Mouse (Mus musculus): Measurements from ENCODE around the gene Cmss1. TPM values are rescaled to one million over a fixed set of nuclear protein-coding genes. Genes with fewer than 3 reads are reported as not detected.

Cmss1 gene
- polyA plus RNA-seq, 1 experiment: 6.5 TPM

DNA sequence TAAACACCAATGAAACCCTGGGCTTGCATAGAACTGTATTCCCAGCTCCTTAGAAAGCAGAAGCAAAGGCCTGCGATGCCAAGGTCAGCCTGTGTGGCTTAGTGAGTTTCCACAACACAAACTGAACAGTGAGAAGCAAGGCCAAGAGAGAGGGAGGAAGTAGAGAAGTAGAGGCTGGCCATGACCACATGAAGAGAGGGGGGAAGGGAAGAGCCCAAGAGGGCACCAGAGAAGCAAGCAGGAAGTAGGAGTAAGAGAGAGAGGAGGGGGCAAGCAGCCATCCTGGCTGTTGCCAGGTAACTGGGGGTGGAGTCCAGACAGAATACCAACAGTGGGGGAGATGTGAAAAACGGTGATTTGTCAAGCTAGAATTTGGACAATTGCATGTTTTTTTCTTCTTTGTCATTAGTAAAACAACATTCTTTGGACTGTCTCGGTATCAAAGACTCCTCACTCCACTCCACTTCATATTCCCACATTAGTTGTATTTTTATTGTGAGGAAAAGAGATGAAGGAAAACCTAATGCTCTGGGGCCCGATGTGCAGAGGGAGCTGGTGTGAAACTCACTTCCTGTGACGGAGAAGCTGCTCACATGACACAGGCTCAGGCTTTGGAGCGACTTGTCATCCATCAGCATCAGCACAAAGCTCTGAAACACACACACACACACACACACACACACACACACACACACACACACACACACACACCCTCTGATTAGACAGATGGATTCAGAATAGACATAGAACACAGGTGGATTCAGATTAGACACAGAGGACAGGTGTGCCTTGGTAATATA lies 183.5 kb downstream of the Cmss1 start:
- Histone ChIP-seq H3K4me3 (ENCODE audit: insufficient read depth, low read length) (no peak overlapping the region), H3K4me1 (ENCODE audit: control insufficient read depth, insufficient read depth, low read length) (peaks cover 42% of the 10 kb centered on the region), H3K27ac (ENCODE audit: insufficient read depth, low read depth, low read length) (peak overlapping the region; percentile 78)
- TF ChIP-seq CTCF (IDR thresholded peaks at IDR 0.05; ENCODE audit: low read depth, low read length) (no peak), POLR2A (IDR thresholded peaks at IDR 0.05; ENCODE audit: borderline replicate concordance, low read depth, low read length) (no peak)

DNA sequence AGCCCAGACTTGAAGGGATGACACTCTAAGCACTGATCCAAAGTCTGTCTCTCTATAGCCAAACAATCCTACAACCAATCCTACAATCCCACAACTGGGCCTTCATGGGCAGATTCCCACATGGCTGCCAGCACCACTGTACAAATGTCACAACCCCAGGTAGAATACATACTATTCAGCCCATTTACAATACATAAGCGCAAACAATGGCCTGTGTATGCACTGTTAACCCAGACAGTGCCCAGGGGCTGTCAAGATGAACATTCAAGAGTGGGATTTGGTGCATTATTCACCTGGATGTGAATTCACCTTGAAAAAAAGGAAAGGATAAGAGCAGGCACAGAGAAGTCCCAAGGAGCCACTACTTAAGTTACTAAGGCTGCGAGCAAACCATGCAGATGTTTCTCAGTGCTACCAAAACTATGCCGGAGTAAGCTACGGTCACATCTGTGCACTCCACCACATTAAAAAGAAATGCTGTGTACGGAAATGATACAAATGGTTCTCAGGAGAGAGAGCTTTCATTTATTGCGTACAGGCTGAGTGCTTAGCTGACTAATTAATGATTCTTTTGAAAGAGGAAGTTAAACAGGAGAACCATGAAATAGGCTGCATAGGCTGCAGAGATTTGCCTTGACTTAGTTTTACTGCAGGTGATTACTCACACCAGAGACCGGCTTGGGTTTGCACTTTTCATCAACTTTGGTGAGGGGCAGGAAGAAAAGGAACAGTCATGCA lies 184.8 kb downstream of the Cmss1 start:
- TF ChIP-seq CTCF (IDR thresholded peaks at IDR 0.05; ENCODE audit: low read depth, low read length) (no peak), POLR2A (IDR thresholded peaks at IDR 0.05; ENCODE audit: borderline replicate concordance, low read depth, low read length) (no peak)
- Histone ChIP-seq H3K4me3 (ENCODE audit: insufficient read depth, low read length) (no peak overlapping the region; the same call in 1 of the 2 replicates), H3K4me1 (ENCODE audit: control insufficient read depth, insufficient read depth, low read length) (peaks cover 36% of the 10 kb centered on the region), H3K27ac (ENCODE audit: insufficient read depth, low read depth, low read length) (peak overlapping the region; percentile 48)

DNA sequence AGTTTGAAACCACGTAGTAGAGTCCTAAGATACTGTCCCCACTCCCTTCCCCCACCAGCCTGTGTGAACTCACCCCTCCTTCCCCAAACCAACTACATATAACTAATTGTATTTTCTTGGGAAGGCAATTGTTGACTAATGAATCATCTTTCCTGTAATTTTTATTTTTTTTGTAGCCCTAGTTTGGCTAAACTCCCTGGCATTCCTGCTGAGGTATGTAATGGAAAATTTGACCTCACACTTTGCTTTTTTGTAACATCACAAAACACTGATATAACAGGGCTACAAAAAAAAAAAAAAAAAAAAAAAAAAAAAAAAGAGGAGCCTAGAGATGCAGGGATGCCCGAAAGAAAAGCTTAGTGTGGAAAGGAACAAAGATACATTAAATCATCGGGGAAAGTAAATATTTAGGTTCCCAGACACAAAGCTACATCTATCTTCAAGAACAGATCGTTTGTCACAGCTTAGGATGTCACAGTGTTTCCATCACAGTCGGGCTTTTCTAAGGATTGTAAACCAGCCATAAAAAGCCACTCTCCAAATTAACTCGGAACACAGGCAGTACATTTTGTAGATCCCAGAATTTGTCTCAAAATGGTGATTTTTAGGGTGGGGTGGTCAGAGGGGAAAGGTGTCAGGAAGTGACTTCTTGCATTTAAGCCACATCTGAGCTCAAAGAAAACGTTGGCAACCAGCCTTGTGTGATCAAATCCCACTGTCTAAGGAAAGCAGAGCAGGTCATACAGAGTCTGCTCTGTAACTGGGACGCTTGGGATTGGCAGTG lies 185.7 kb downstream of the Cmss1 start:
- no peak for TF ChIP-seq POLR2A (IDR thresholded peaks at IDR 0.05; ENCODE audit: borderline replicate concordance, low read depth, low read length)
- no peak overlapping the region for H3K27ac ChIP-seq (ENCODE audit: insufficient read depth, low read depth, low read length)

DNA sequence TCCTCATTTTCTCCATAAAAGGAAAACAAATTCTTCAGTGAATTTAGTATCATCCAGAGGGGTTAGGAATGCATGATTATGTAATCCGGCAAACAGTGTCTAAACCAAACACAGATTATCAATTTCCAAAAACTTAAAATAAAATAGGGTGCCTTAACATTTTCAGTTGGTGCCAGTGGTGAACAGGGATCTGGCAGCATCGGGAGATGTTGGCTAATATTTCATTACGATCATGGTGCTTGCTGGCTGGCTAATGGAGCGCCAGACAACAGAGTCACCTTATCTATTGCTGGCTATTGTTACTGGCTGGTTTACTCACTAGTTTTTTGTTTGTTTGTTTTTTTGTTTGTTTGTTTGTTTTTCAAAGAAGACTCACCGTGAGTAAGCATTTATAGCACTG lies 186.8 kb downstream of the Cmss1 start:
- H3K4me1 ChIP-seq (ENCODE audit: control insufficient read depth, insufficient read depth, low read length): peaks cover 41% of the 10 kb centered on the region
- H3K27ac ChIP-seq (ENCODE audit: insufficient read depth, low read depth, low read length): no peak overlapping the region
- TF ChIP-seq POLR2A (IDR thresholded peaks at IDR 0.05; ENCODE audit: borderline replicate concordance, low read depth, low read length) (no peak), CTCF (IDR thresholded peaks at IDR 0.05; ENCODE audit: low read depth, low read length) (no peak)
- H3K4me3 ChIP-seq (ENCODE audit: insufficient read depth, low read length): no peak overlapping the region

More for the DNA sequence above, 185.7 kb downstream of the Cmss1 start:
- H3K4me1 ChIP-seq (ENCODE audit: control insufficient read depth, insufficient read depth, low read length): peaks cover 39% of the 10 kb centered on the region
- no peak overlapping the region for H3K4me3 ChIP-seq (ENCODE audit: insufficient read depth, low read length)

DNA sequence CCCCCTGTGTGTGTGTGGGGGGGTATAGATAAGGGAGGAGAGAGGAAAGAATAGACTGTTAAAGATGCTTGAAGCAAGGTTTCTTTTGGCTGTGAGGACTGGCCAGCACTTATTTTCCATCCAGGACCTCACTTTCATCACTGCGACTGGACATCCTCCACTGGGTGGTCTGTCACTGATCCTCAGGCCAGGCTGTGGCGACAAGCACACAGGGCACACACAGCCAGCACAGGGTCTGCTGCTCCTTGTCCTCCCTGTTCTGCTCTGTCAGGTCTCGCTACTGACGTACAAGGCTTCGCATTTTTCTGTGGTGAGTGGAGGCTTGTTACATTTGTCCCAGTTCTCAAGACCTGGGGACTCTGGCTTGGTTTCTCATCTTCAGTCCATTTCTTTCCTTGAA lies 187.3 kb downstream of the Cmss1 start:
- Histone ChIP-seq H3K27ac (ENCODE audit: insufficient read depth, low read depth, low read length) (no peak overlapping the region), H3K4me1 (ENCODE audit: control insufficient read depth, insufficient read depth, low read length) (peaks cover 37% of the 10 kb centered on the region), H3K4me3 (ENCODE audit: insufficient read depth, low read length) (no peak overlapping the region)
- no peak for TF ChIP-seq POLR2A (IDR thresholded peaks at IDR 0.05; ENCODE audit: borderline replicate concordance, low read depth, low read length)
- no peak for TF ChIP-seq CTCF (IDR thresholded peaks at IDR 0.05; ENCODE audit: low read depth, low read length)

DNA sequence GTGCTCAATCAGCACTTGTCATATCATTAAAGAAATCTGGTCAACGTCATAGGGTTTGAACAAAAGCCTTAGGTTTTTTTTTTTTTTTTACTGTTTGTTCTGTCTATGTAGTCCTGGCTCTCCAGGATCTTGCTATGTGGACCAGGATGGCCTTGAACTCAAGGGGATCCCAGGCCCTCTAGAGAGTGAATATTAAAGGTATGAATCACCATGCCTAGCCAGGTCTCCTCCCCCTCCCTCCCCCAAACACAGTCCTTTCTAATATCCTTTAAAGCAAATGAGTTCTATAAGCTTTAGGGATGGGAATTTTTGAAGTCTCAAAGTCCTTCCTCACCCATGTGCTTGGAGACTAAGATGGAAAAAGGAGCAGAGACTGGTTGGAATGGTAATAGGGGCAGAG lies 188.7 kb downstream of the Cmss1 start:
- TF ChIP-seq POLR2A (IDR thresholded peaks at IDR 0.05; ENCODE audit: borderline replicate concordance, low read depth, low read length): no peak
- TF ChIP-seq CTCF (IDR thresholded peaks at IDR 0.05; ENCODE audit: low read depth, low read length): no peak
- H3K27ac ChIP-seq (ENCODE audit: insufficient read depth, low read depth, low read length): no peak overlapping the region
- H3K4me1 ChIP-seq (ENCODE audit: control insufficient read depth, insufficient read depth, low read length): peaks cover 28% of the 10 kb centered on the region
- H3K4me3 ChIP-seq (ENCODE audit: insufficient read depth, low read length): no peak overlapping the region

DNA sequence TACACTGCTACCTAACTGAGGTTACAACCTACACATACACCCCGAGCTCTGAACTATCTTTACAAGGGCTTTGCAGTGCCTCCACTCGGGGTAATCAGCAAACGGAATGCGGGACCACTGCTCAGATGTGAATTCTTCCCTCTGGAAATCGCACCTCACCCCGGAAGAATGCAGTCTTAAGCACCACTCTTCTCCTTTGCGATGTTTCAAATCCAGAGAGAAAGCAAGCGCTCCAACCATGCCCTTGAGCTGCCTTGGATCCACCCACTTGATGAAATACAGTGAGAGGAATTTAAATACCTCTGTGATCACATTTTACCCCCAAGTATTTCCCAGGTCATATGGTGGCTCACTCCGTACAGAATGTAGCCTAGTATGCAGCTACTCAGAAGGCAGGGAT lies 189.6 kb downstream of the Cmss1 start:
- TF ChIP-seq CTCF (IDR thresholded peaks at IDR 0.05; ENCODE audit: low read depth, low read length): no peak
- no peak for TF ChIP-seq POLR2A (IDR thresholded peaks at IDR 0.05; ENCODE audit: borderline replicate concordance, low read depth, low read length)
- no peak overlapping the region for H3K27ac ChIP-seq (ENCODE audit: insufficient read depth, low read depth, low read length)
- peaks cover 22% of the 10 kb centered on the region for H3K4me1 ChIP-seq (ENCODE audit: control insufficient read depth, insufficient read depth, low read length)
- H3K4me3 ChIP-seq (ENCODE audit: insufficient read depth, low read length): no peak overlapping the region

DNA sequence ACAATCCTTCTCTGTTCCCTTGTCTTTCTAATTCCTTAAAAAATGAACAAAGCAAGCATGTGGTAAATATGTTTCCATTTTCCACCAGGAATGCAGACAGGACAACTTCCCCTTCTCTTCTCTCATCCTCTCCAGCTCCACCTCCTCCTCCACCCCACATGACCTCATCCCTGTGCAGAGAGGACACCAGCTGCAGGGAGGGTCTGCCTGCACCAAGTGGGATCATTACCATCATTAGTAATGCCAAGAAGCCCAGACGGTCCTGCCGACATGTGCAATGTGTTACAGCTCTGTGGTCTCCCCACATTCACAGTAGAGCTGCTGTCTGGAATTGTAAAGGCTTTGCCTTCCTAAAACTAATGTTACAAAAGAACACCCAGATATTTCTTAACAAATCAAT lies 190.6 kb downstream of the Cmss1 start:
- Histone ChIP-seq H3K27ac (ENCODE audit: insufficient read depth, low read depth, low read length) (no peak overlapping the region), H3K4me3 (ENCODE audit: insufficient read depth, low read length) (no peak overlapping the region), H3K4me1 (ENCODE audit: control insufficient read depth, insufficient read depth, low read length) (peaks cover 13% of the 10 kb centered on the region)
- TF ChIP-seq CTCF (IDR thresholded peaks at IDR 0.05; ENCODE audit: low read depth, low read length): no peak

DNA sequence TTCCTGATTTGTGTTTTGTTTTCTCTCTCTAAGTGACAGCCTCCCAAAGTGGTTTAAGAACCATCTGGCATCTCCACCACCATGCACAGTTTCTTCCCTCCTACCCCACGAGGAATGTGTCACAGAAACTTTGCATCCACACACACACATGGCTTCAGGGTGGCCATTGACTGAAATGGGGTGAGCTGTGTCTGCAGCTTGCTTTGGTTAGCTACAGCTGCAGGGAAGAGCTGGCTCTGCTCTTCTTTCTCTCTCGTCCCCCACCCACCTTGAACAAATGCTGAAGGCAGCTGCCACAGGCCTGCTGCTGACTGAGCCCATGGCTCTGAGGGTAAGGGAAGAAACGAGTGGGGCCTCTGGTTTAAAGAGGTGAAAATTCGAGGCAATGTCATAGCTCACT lies 193.9 kb downstream of the Cmss1 start:
- no peak for TF ChIP-seq CTCF (IDR thresholded peaks at IDR 0.05; ENCODE audit: low read depth, low read length)
- no peak for TF ChIP-seq POLR2A (IDR thresholded peaks at IDR 0.05; ENCODE audit: borderline replicate concordance, low read depth, low read length)
- peaks cover 9% of the 10 kb centered on the region for H3K4me1 ChIP-seq (ENCODE audit: control insufficient read depth, insufficient read depth, low read length)
- no peak overlapping the region for H3K27ac ChIP-seq (ENCODE audit: insufficient read depth, low read depth, low read length)
- no peak overlapping the region for H3K4me3 ChIP-seq (ENCODE audit: insufficient read depth, low read length)

Data from bone marrow macrophage, adult 2 months (primary cell).